Mouse (Mus musculus) brain, embryonic 14.5 days (tissue): ENCODE results near the gene Gm10401. TPM values are rescaled to one million over a fixed set of nuclear protein-coding genes. Genes with fewer than 3 reads are reported as not detected.

ENCODE experiments used
- DNase-seq: peaks from one replicate; pipeline ENCODE4 v3.0.0-alpha.2; 2011; ENCODE audit warnings: low read depth
- CTCF ChIP-seq: fragments of 200-500 bp; IDR thresholded peaks from 2 replicates; pipeline ENCODE4 v1.5.1; 2012; ENCODE audit warnings: inconsistent platforms, mild to moderate bottlenecking, moderate library complexity, borderline replicate concordance; ENCODE audit not compliant: insufficient read depth, insufficient read length; ENCODE audit errors: extremely low read depth
- POLR2A ChIP-seq: fragments of 200-500 bp; IDR thresholded peaks from 2 replicates; pipeline ENCODE4 v1.6.1; 2012; ENCODE audit warnings: mild to moderate bottlenecking, inconsistent platforms, borderline replicate concordance; ENCODE audit not compliant: poor library complexity, insufficient read depth, insufficient read length, severe bottlenecking; ENCODE audit errors: extremely low read depth
- polyA plus RNA-seq: library from polyadenylated mRNA; depleted of rRNA; stranded (reverse); fragments of >200 nt; gene quantifications from 2 replicates; pipeline ENCODE4 v1.2.3, GENCODE M21; 2012

Gm10401 gene
- polyA plus RNA-seq, 1 experiment, result not detected

- DNase-seq, result no peak
- no peak for TF ChIP-seq POLR2A
- no peak for TF ChIP-seq CTCF
These were observed 35.4 kb upstream of the Gm10401 start for GRCm38 (mm10) chr5:115133358-115134066.

GRCm38 (mm10) chr5:115132465-115132864, 34.4 kb upstream of the Gm10401 start:
- no peak for DNase-seq
- TF ChIP-seq POLR2A (no peak), CTCF (no peak)

GRCm38 (mm10) chr5:115129328-115129727, 31.2 kb upstream of the Gm10401 start:
- no peak for DNase-seq
- TF ChIP-seq POLR2A, result no peak
- no peak for TF ChIP-seq CTCF

- no peak for TF ChIP-seq CTCF
- no peak for TF ChIP-seq POLR2A
- DNase-seq, result no peak
These were observed 29.5 kb upstream of the Gm10401 start for GRCm38 (mm10) chr5:115127421-115128179.

- no peak for DNase-seq
- TF ChIP-seq POLR2A, result no peak
- TF ChIP-seq CTCF, result no peak
These were observed 28.6 kb upstream of the Gm10401 start for GRCm38 (mm10) chr5:115126578-115127312.

GRCm38 (mm10) chr5:115125211-115125871, 27.2 kb upstream of the Gm10401 start:
- DNase-seq, result peak; percentile 91
- TF ChIP-seq CTCF (peak; percentile 95), POLR2A (no peak)

GRCm38 (mm10) chr5:115124690-115125089, 26.6 kb upstream of the Gm10401 start:
- no peak for TF ChIP-seq CTCF
- no peak for TF ChIP-seq POLR2A
- no peak for DNase-seq

GRCm38 (mm10) chr5:115120978-115121377, 22.9 kb upstream of the Gm10401 start:
- peak; percentile 65 for DNase-seq

GRCm38 (mm10) chr5:115118961-115119570, 21.0 kb upstream of the Gm10401 start, which contains the start of gene Acads:
Gene Acads, minus strand, starts transcription at chr5:115119346.
- TF ChIP-seq CTCF, result no peak
- TF ChIP-seq POLR2A, result no peak
- DNase-seq, result peak; percentile 72

More at GRCm38 (mm10) chr5:115120978-115121377, 22.9 kb upstream of the Gm10401 start:
- TF ChIP-seq CTCF (no peak), POLR2A (no peak)

GRCm38 (mm10) chr5:115117467-115117866, 19.4 kb upstream of the Gm10401 start:
- no peak for TF ChIP-seq CTCF
- TF ChIP-seq POLR2A, result no peak
- no peak for DNase-seq
